Mouse (Mus musculus): ENCODE results near the gene Epn2.
"Not testable (repeated sequence)": the region's sequence is repeated elsewhere in the genome, so short reads cannot be mapped to it uniquely, and the experiment has no call there.

Epn2 gene

GRCm38 (mm10) chr11:61592061-61592460 lies 12.6 kb upstream of the Epn2 start:
- DNase-seq (ENCODE audit: extremely low read depth, low read depth) = no peak

- no peak for DNase-seq (ENCODE audit: extremely low read depth, low read depth)
Observed at GRCm38 (mm10) chr11:61590516-61591213, 11.2 kb upstream of the Epn2 start.

- no peak for DNase-seq (ENCODE audit: extremely low read depth, low read depth)
Observed at GRCm38 (mm10) chr11:61585421-61585820, 5.9 kb upstream of the Epn2 start.

GRCm38 (mm10) chr11:61584830-61585229 lies 5.3 kb upstream of the Epn2 start:
- no peak for DNase-seq (ENCODE audit: extremely low read depth, low read depth)

GRCm38 (mm10) chr11:61584096-61584495 lies 4.6 kb upstream of the Epn2 start:
- no peak for DNase-seq (ENCODE audit: extremely low read depth, low read depth)

GRCm38 (mm10) chr11:61582808-61583207 lies 3.3 kb upstream of the Epn2 start:
- not testable (repeated sequence) for DNase-seq (ENCODE audit: extremely low read depth, low read depth)

- no peak for DNase-seq (ENCODE audit: extremely low read depth, low read depth)
Observed at GRCm38 (mm10) chr11:61579878-61580381, 443 bp upstream of the Epn2 start.

GRCm38 (mm10) chr11:61578541-61578982 lies 925 bp downstream of the Epn2 start:
- DNase-seq (ENCODE audit: extremely low read depth, low read depth) = no peak

- no peak for DNase-seq (ENCODE audit: extremely low read depth, low read depth)
Observed at GRCm38 (mm10) chr11:61577991-61578390, 1.5 kb downstream of the Epn2 start.

GRCm38 (mm10) chr11:61577349-61577748 lies 2.1 kb downstream of the Epn2 start:
- no peak for DNase-seq (ENCODE audit: extremely low read depth, low read depth)

- no peak for DNase-seq (ENCODE audit: extremely low read depth, low read depth)
Observed at GRCm38 (mm10) chr11:61573266-61573665, 6.2 kb downstream of the Epn2 start.

- DNase-seq (ENCODE audit: extremely low read depth, low read depth) = no peak
Observed at GRCm38 (mm10) chr11:61571225-61571624, 8.3 kb downstream of the Epn2 start.

GRCm38 (mm10) chr11:61569671-61570070 lies 9.8 kb downstream of the Epn2 start:
- no peak for DNase-seq (ENCODE audit: extremely low read depth, low read depth)

GRCm38 (mm10) chr11:61564566-61564965 lies 14.9 kb downstream of the Epn2 start:
- DNase-seq (ENCODE audit: extremely low read depth, low read depth) = no peak

- DNase-seq (ENCODE audit: extremely low read depth, low read depth) = no peak
Observed at GRCm38 (mm10) chr11:61563939-61564338, 15.5 kb downstream of the Epn2 start.

GRCm38 (mm10) chr11:61562421-61562820 lies 17.1 kb downstream of the Epn2 start:
- DNase-seq (ENCODE audit: extremely low read depth, low read depth) = no peak

- no peak for DNase-seq (ENCODE audit: extremely low read depth, low read depth)
Observed at GRCm38 (mm10) chr11:61559572-61559971, 19.9 kb downstream of the Epn2 start.

GRCm38 (mm10) chr11:61553015-61553754 lies 26.3 kb downstream of the Epn2 start:
- DNase-seq (ENCODE audit: extremely low read depth, low read depth) = no peak

GRCm38 (mm10) chr11:61550631-61551030 lies 28.9 kb downstream of the Epn2 start:
- DNase-seq (ENCODE audit: extremely low read depth, low read depth) = no peak

- DNase-seq (ENCODE audit: extremely low read depth, low read depth) = no peak
Observed at GRCm38 (mm10) chr11:61547710-61548109, 31.8 kb downstream of the Epn2 start.

GRCm38 (mm10) chr11:61546452-61546851 lies 33.0 kb downstream of the Epn2 start:
- DNase-seq (ENCODE audit: extremely low read depth, low read depth) = no peak

- DNase-seq (ENCODE audit: extremely low read depth, low read depth) = no peak
Observed at GRCm38 (mm10) chr11:61545586-61545985, 33.9 kb downstream of the Epn2 start.

- DNase-seq (ENCODE audit: extremely low read depth, low read depth) = no peak
Observed at GRCm38 (mm10) chr11:61541106-61541505, 38.4 kb downstream of the Epn2 start.

Data from MEL-GATA-1-ER (cell line).